Mouse (Mus musculus): Measurements from ENCODE around the gene Dhh. TPM values are rescaled to one million over a fixed set of nuclear protein-coding genes. Genes with fewer than 3 reads are reported as not detected.

Gene Dhh
- total and polyA plus RNA-seq, 3 experiments: 0.05 TPM; not detected in 2

DNA sequence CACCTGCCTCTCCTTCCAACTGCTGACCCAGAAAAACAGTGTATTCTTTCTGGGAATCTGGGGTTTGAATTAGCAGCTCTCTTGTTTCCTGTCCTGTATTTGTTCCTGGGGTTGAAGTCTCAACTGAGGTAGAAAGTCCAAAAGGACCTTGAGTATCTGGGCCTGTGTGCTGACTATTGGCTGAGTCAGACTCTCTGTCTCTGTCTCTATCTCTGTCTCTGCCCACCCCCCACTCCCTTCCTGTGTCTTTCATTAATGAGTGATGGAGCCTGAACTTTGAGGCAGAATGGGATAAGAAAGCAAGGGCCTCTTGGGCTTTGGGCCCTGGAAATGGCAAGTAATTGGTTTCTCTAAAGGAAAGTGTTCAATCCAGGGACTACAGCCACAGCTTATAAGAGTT lies 14.7 kb downstream of the Dhh start:
- TF ChIP-seq CTCF (IDR thresholded peaks at IDR 0.05; ENCODE audit: low read depth, low read length) (no peak), TAL1 (conservative IDR thresholded peaks at IDR 0.05; ENCODE audit: low read depth, low read length) (no peak), POLR2AphosphoS5 (IDR thresholded peaks at IDR 0.05; ENCODE audit: insufficient replicate concordance, low read depth, low read length) (no peak), GATA2 (IDR thresholded peaks at IDR 0.05; ENCODE audit: borderline replicate concordance, low read depth, low read length) (no peak), GATA1 (IDR thresholded peaks at IDR 0.05; ENCODE audit: borderline replicate concordance, low read length) (no peak)
- Histone ChIP-seq H3K36me3 (replicated peaks) (peaks cover 12% of the 10 kb centered on the region), H3K27me3 (ENCODE audit: insufficient read depth, low read length) (peaks cover 8% of the 10 kb centered on the region), H3K4me3 (ENCODE audit: low read depth, low read length) (no peak overlapping the region), H3K4me1 (ENCODE audit: insufficient read depth, low read depth, low read length) (peaks cover 34% of the 10 kb centered on the region), H3K9me3 (replicated peaks) (no peaks in the 10 kb centered on the region)
- no peak for ATAC-seq (ENCODE audit: extremely low read depth, insufficient number of reproducible peaks, low FRiP score, poor library complexity, severe bottlenecking)
- no peak for DNase-seq (ENCODE audit: low spot score)

DNA sequence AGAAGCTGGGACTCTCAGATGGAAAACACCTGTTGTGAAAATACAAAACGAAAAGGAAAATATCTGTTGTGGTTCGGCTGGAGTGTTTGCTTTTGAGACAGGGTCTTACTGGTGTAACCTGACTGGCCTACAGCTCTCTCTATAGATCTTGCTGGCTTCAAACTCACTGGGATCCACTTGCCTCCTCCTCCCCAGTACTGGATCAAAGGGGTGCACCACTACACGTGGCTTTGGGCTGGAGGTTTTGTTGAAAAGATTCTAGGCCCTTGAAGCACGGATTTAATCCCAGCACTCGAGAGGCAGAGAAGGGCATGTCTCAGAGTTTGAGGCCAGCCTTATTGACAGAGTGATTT lies 16.7 kb downstream of the Dhh start:
- ATAC-seq (ENCODE audit: extremely low read depth, insufficient number of reproducible peaks, low FRiP score, poor library complexity, severe bottlenecking) (no peak), DNase-seq (ENCODE audit: low spot score) (no peak)
- Histone ChIP-seq H3K4me1 (ENCODE audit: insufficient read depth, low read depth, low read length) (peaks cover 38% of the 10 kb centered on the region), H3K4me3 (ENCODE audit: low read depth, low read length) (peak overlapping the region; percentile 81; the same call in 1 of the 2 replicates), H3K27me3 (ENCODE audit: insufficient read depth, low read length) (peaks cover under 1% of the 10 kb centered on the region; the same call in 1 of the 2 replicates), H3K36me3 (replicated peaks) (peaks cover 23% of the 10 kb centered on the region), H3K9me3 (replicated peaks) (no peaks in the 10 kb centered on the region)
- TF ChIP-seq POLR2AphosphoS5 (IDR thresholded peaks at IDR 0.05; ENCODE audit: insufficient replicate concordance, low read depth, low read length) (no peak), CTCF (IDR thresholded peaks at IDR 0.05; ENCODE audit: low read depth, low read length) (no peak), GATA2 (IDR thresholded peaks at IDR 0.05; ENCODE audit: borderline replicate concordance, low read depth, low read length) (no peak), TAL1 (conservative IDR thresholded peaks at IDR 0.05; ENCODE audit: low read depth, low read length) (no peak), GATA1 (IDR thresholded peaks at IDR 0.05; ENCODE audit: borderline replicate concordance, low read length) (no peak)

DNA sequence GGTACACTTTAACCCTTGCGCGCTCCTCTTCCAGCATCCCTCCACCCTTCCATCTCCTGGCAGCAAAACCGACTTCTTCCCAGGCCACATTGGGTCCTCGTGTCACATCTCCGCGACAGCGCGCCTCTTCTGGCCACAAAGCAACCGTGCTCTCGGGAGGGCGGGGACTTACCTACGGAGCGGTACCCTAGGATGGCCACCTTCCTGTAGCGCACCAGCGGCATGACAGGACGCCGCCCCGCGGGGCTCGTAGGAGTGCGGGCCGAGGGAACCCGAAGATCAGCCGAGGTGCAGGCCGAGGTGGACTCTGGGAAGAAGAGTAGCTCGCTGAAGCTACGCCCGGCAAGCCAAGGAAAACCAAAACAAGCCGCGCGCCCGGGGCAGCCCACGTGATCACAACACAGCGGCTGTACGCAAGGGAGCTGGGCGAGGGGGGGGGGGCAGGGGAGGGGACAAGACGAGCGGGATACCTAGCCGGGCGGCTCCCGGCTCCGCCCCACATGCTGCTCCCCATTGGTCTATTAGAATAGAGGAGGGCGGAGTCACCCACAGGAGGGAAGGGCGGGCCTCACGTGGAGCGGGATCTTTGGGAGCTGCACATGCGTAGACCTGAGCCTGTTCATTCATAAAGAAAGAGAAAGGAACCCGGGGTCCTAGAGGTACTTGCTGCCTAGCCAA lies 17.2 kb downstream of the Dhh start:
- ATAC-seq (ENCODE audit: extremely low read depth, insufficient number of reproducible peaks, low FRiP score, poor library complexity, severe bottlenecking): peak; percentile 98
- peaks cover 27% of the 10 kb centered on the region for H3K36me3 ChIP-seq (replicated peaks)

DNA sequence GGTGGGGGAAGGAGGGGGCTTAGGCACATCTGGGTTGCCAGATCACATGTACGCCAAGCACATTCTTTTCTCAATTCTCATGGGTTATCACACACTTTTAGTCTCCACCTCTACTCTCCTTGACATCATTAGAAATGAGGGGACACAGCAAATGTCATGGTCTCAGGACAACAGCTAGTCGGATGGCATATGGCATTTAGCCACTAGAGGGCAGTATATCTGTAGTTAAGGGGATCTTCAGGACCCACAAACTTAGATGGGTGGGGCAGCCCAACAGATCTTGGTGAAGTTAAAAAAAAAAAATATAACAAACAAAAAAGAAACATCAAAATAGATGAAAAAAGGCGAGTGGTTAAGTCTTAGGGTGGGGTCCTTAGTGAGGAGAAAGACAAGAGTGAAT lies 21.0 kb downstream of the Dhh start:
- Histone ChIP-seq H3K4me3 (ENCODE audit: low read depth, low read length) (no peak overlapping the region), H3K9me3 (replicated peaks) (no peaks in the 10 kb centered on the region), H3K4me1 (ENCODE audit: insufficient read depth, low read depth, low read length) (peaks cover 44% of the 10 kb centered on the region), H3K27me3 (ENCODE audit: insufficient read depth, low read length) (no peaks in the 10 kb centered on the region), H3K36me3 (replicated peaks) (peaks cover 27% of the 10 kb centered on the region)
- DNase-seq (ENCODE audit: low spot score) (peak; percentile 57), ATAC-seq (ENCODE audit: extremely low read depth, insufficient number of reproducible peaks, low FRiP score, poor library complexity, severe bottlenecking) (no peak)
- TF ChIP-seq TAL1 (conservative IDR thresholded peaks at IDR 0.05; ENCODE audit: low read depth, low read length): no peak
- TF ChIP-seq GATA1 (IDR thresholded peaks at IDR 0.05; ENCODE audit: borderline replicate concordance, low read length): no peak
- TF ChIP-seq CTCF (IDR thresholded peaks at IDR 0.05; ENCODE audit: low read depth, low read length): peak; percentile 82
- no peak for TF ChIP-seq POLR2AphosphoS5 (IDR thresholded peaks at IDR 0.05; ENCODE audit: insufficient replicate concordance, low read depth, low read length)

More for the DNA sequence above, 17.2 kb downstream of the Dhh start:
- no peak for TF ChIP-seq GATA1 (IDR thresholded peaks at IDR 0.05; ENCODE audit: borderline replicate concordance, low read length)
- TF ChIP-seq TAL1 (conservative IDR thresholded peaks at IDR 0.05; ENCODE audit: low read depth, low read length): no peak
- TF ChIP-seq GATA2 (IDR thresholded peaks at IDR 0.05; ENCODE audit: borderline replicate concordance, low read depth, low read length): no peak
- no peak for TF ChIP-seq POLR2AphosphoS5 (IDR thresholded peaks at IDR 0.05; ENCODE audit: insufficient replicate concordance, low read depth, low read length)
- TF ChIP-seq CTCF (IDR thresholded peaks at IDR 0.05; ENCODE audit: low read depth, low read length): no peak
- Histone ChIP-seq H3K9me3 (replicated peaks) (no peaks in the 10 kb centered on the region), H3K4me3 (ENCODE audit: low read depth, low read length) (peak overlapping the region; percentile 81), H3K4me1 (ENCODE audit: insufficient read depth, low read depth, low read length) (peaks cover 38% of the 10 kb centered on the region), H3K27me3 (ENCODE audit: insufficient read depth, low read length) (no peaks in the 10 kb centered on the region)
- peak; percentile 94 for DNase-seq (ENCODE audit: low spot score)

DNA sequence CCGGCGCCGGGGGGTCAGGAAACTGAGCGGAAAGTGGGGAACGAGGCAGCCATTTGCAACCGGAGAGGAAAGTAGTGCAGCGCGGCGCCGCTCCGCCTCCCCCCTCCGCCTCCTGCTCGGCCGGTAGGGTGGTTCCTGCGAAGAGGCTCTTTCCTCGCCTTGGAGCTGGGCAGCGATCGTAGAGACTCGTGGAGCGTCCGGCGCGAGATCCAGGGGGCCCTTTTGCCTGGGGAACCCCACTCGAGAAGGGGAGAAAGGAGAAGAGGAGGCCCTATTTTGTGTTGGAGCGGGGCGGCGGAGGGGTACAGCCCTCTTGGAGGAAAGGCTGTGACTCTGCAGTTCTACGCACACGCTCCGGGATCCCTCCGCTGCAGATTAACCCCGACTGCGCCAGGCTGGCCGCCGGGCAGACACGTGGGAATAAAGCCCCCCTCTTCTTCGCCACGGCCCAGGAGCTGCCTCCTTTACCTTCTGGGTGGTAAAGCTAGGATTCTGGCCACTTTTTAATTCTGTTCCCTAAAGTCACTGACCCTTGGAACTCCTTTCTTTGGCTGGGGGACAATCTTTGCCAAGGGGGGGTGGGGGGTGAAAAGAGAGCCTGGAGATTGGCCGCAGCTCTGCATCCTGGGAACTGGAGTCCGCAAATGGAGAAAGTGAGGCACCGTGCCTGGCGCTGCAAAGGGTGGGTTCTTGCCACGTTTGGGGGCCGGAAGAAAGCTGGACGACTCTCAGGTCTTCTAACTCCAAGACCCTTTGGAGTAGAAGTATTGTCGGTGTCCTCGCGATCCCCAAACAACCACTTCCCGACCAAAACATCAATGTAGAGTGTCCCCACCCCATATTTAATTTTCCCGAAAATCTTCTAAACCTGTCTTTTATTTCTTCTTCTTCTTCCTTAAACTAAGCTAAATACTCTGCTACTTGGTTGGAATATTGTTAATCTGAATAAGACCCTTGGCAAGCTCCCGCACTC lies 26.1 kb downstream of the Dhh start:
- Histone ChIP-seq H3K9me3 (replicated peaks) (no peaks in the 10 kb centered on the region), H3K4me3 (ENCODE audit: low read depth, low read length) (peak overlapping the region; percentile 92), H3K36me3 (replicated peaks) (peaks cover 31% of the 10 kb centered on the region), H3K4me1 (ENCODE audit: insufficient read depth, low read depth, low read length) (peaks cover 41% of the 10 kb centered on the region), H3K27me3 (ENCODE audit: insufficient read depth, low read length) (no peaks in the 10 kb centered on the region)
- TF ChIP-seq GATA2 (IDR thresholded peaks at IDR 0.05; ENCODE audit: borderline replicate concordance, low read depth, low read length) (no peak), TAL1 (conservative IDR thresholded peaks at IDR 0.05; ENCODE audit: low read depth, low read length) (no peak), POLR2AphosphoS5 (IDR thresholded peaks at IDR 0.05; ENCODE audit: insufficient replicate concordance, low read depth, low read length) (no peak), GATA1 (IDR thresholded peaks at IDR 0.05; ENCODE audit: borderline replicate concordance, low read length) (no peak), CTCF (IDR thresholded peaks at IDR 0.05; ENCODE audit: low read depth, low read length) (no peak)
- peak; percentile 82 for DNase-seq (ENCODE audit: low spot score)
- ATAC-seq (ENCODE audit: extremely low read depth, insufficient number of reproducible peaks, low FRiP score, poor library complexity, severe bottlenecking): peak; percentile 58

Measured in G1E (cell line).